Mouse (Mus musculus): ENCODE measurements around the gene Smarcb1.
A peak's percentile ranks its signal among the peaks of the same experiment; 100 is the strongest.
"Not testable (repeated sequence)": the region's sequence is repeated elsewhere in the genome, so short reads cannot be mapped to it uniquely, and the experiment has no call there.

Gene Smarcb1

GRCm38 (mm10) chr10:75887504-75887903 lies 33.9 kb downstream of the Smarcb1 start:
- not testable (repeated sequence) for DNase-seq

- no peak for DNase-seq
These were observed 36.7 kb downstream of the Smarcb1 start for GRCm38 (mm10) chr10:75884742-75885141.

DNA sequence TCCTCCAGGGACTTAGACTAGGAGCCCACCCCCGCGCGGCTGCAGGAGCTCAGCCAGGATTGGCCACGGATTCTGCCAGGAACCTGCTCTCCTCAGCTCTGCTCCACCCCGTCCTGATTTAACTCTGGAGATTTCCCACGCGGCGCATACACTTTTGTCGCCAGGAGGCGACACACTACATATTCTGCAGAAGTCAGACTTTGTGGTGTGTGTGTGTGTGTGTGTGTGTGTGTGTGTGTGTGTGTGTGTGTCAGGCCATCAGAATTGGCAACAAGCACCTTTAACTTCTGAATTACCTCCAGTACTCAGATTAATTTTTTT lies 38.2 kb downstream of the Smarcb1 start:
- DNase-seq: peak; percentile 90 to 95

DNA sequence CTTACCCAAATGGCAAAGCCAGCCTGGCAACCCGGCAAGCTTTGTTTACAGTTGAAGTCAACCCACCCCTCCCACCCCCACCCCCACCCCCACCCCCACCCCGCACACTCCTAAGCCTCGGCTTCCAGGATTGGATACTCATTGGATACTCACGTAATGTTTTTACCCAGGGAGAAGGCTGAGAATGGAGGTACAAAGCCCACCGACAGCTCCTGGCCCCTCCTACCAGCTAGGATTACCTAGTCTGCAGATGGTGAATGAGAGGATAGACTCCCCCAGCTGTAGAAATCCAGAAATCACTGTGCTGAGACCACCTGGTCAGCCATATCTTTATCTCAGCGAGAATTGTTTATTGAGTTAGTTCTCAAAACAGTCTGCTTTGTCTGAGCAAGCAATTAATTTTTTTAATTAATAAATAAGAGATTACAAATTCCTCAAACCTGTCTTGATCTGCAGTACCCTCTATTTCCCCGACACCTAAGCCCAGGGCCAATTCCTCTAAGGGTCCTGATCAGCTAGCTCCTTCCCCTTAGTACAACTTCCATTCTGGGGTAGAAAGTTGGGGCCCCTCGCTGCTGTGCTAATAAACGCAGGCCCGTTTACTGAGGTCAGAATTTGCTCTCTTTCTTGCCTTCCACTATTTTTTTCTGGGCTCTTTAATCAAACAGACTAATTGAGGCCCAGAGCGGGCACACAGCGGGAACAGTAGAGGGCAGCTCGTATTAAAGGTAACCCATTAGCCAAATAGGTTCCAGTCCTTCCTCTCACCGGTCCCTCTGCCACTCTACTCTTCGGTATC lies 38.8 kb downstream of the Smarcb1 start:
- no peak for DNase-seq

- peak; percentile 89 to 95 for DNase-seq
These were observed 39.6 kb downstream of the Smarcb1 start for GRCm38 (mm10) chr10:75881578-75882432.

DNA sequence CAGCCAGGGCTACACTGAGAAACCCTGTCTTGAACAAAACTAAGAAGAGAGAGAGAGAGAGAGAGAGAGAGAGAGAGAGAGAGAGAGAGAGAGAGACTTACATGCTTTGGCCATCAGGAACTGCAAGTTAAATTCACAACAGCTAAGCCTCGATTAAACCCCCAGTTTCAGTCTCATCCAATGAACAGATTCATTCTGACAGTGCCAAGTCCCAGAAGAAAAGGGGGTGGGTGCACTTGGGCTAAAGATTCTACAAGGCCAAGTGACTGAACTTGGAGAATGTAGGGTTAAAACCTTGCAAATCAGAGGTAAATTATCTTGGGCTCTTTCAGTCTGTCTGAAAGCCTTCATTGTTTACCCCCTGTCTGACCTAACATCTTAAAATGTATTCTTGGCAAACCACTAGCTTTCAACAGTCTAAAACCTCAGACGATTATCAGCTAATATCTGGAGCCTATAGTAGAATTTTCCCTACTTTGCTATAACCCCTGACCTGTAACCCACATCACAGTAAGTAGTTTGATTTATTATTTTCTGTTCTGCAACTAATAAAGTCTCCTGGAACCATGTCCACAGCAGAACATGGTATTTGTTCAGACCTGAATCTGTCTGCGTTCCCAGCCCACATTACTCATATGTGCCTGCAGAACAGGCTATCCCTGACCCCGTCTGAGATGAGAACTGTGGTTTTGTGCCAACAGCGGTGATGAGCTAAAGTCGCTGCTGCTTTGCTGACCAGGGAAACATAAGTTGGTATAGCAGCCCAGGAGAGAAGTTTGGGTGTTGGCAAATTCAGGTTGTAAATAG lies 40.4 kb downstream of the Smarcb1 start:
- no peak for DNase-seq

DNA sequence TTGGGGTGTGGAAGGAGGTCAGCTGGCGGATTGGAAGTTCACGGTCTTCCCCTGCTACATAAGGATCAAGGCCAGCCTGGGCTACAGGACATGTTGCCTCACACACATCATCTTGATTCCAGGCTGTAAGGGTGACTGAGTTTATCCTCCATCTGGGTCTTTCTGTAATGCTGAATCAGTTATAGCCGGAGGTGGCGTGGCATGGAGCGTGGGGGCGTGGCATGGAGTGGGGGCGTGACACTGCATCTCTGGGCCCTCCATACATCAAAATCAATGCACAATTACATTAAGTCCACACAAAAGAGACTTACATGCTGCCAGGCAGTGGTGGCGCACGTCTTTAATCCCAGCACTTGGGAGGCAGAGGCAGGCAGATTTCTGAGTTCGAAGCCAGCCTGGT lies 41.1 kb downstream of the Smarcb1 start:
- no peak for DNase-seq

DNA sequence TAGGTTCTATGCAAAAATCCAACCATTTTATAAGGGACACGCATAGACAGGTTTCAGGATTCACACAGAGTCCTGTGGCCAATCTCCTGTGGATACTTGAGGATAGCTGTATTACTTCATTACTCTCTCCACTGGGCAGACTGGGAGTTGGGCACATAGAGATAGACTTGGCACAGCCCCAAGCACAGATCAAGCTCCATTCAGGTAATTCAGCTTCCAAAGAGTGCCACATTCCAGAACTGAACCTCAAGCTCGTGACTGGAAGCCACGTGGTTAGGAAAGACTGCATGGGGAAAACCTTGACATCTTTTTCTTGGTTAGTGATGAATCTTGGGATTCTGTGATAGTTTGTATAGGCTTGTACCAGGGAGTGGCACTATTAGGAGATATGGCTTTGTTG lies 42.6 kb downstream of the Smarcb1 start:
- DNase-seq: peak; percentile 88 to 89

DNA sequence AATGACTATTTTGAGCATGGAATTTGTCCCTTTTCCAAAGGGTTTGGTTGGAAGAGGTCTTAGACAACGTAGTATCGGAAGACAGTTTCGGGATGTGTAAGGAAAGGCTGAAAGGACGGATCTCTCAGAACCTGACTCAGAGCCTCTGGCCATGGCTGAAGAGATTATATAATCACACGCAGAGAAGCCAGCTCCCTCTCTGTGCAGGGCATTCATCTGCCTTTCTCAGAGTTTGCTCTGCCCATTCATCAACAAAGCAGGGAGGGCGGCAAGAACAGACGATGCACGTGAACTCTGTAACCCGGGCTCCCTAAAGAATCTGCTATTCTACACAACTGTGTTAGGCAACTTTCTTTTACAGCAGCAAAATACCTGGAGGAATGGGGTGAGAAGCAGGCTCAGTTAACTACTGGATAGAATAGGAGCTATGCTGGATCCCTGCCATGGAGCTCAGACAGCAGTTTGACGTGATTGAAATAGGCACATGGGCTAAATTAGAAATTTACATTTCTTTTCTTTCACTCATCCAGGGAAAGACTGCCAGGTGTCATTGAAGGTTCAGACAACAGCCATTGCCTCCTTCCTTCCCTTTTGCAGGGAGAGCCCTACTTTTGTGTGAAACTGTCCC lies 47.8 kb downstream of the Smarcb1 start:
- no peak for DNase-seq

- peak; percentile 69 to 78 for DNase-seq
These were observed 48.4 kb downstream of the Smarcb1 start for GRCm38 (mm10) chr10:75872915-75873542.

DNA sequence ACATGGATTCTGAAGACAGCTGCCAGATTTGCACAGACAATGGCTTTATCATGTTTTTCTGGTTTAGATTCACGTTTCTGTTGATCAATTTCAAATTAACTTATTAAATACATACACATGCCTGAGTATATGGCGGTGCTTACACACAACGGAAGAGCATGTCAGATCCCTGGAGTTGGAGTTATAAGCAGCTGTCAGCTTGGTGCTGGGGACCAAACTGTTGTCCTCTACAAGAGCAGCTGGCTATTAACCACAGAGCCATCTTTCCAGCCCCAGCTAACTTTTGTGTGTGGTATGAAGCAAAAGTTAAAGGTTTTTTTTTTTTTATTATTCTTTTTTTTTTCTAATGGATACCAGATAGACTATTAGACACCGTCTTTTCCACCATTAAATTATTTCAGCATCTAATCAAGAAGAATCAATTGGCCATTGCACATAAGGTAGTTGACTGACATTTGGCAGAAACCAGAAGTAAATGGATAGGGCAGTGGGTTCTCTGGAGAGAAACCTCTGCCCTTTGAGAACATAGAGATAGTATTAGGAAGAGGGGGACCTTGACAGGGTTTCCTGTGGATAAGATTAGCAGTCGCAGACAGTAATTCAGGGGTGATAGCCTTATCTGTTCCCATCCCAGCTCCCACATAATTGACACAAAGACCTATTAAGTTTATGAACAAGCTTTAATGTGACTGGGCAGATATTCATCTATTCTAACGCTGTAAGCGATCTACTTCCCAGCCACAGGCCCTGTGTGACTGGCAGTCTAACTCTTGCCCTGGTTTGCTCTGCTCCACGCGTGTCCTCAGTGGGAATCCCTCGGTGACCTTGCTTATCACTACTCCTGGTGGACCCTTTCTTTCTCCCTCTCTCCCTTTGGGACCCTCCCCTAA lies 49.1 kb downstream of the Smarcb1 start:
- no peak for DNase-seq

DNA sequence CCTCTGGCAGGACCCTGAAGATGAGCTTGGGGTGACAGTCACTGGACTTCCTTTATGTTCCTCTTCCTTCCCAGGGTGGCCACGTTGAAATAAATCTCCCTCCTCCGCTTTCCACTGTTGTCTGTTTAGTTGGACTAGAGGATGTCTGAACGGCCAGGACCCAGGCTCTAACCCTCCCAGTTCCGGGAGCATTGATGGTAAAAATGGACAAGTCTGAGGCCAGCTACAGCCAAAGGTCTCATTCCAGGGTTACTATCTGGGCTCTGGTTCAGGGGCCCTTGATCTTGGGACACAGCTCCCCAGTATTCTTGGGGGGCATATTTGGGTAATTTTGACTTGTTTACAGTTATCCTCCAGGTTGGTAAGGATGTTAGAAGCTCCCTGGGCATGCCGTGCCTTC lies 59.8 kb downstream of the Smarcb1 start:
- DNase-seq: no peak

- peak in 1 of 2 experiments; percentile 62 for DNase-seq
These were observed 60.7 kb downstream of the Smarcb1 start for GRCm38 (mm10) chr10:75860746-75861145.

DNA sequence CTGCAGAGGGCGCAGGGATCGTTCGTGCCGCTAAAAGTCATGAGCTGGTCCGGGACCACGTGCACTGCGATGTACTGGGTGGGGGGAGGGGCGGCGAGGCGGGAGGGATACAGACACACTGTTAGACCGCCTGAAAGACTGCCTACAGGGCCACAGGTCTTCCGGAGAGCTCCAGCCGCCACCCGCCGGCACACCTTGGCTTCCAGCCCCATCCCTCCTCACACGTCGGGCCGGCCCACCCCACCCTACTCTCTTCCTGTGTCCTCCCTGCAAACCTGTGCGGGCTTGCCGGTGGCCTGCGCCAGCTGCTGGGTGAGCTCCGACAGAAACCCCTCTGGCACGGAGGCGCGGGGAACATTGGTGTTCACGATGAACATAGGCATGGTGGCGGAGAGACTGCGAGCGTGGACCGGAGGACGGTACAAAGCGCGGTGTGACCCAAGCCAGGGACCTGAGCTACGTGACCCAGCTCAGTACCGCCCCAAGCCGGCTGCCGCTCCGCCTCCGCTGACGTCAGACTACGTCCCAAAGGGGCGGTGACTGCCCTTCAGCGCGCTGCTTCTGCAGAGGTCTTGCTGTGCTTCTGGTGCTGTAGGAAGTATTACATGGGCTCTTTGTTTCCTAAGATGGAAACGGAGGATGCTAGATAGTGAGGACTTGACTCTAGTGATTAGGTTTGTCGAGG lies 61.5 kb downstream of the Smarcb1 start, which contains the start of gene Mif:
TSS of gene Mif (minus strand) at position 455 of the 685 bp plus-strand sequence.
- peak; percentile 88 to 94 for DNase-seq

GRCm38 (mm10) chr10:75859107-75859746 lies 62.2 kb downstream of the Smarcb1 start:
- DNase-seq: peak in 1 of 2 experiments; percentile 69

- DNase-seq: peak; percentile 48 to 75
These were observed 63.8 kb downstream of the Smarcb1 start for GRCm38 (mm10) chr10:75857598-75857997.

DNA sequence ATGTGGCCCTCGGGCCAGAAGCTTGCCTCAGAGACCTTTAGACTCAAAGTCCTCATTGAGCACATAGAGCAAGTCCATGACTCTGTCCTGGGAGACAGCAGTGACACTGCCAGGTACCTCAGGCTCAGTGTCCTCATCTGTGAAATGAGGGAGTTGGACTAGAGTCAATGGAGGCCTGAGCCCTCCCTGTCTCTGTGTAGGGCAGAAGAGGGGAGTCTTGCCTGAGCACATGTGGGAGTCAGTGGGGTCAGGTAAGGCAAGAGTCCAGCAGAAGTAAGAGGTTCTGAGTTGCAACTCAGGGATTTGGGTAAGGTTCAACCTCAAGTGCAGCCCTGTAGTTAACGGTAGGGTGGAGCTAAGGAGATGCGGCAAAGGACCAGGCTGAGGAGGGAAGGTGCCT lies 64.4 kb downstream of the Smarcb1 start:
- peak in 1 of 2 experiments; percentile 13 for DNase-seq

- no peak for DNase-seq
These were observed 65.1 kb downstream of the Smarcb1 start for GRCm38 (mm10) chr10:75856155-75856907.

DNA sequence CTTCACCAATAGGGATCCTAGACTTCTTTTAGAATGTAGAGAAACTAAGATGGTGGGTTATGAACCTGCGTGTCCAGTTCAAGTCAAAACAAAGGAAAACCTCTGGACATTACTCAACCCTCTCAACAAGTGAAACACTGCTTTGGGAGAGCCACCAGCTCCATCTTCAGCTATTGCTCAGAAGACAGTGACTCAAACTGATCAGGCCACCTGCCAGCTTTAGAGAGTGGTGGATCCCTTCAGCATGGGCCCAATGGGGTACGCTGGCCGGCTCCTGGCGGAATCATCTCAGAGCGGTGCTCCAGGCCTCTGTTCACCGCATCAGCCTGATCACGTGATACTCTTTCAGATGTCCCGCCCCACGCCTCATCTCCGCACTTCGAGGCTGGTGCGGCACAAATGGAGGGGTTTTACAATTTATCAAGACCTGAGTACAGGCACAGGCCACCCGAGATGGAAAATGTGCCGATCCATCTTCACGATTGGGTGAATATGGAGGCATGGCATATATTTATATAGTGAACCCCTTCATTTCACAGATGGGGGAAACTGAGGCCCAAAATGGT lies 65.9 kb downstream of the Smarcb1 start:
- DNase-seq: no peak
